Mouse (Mus musculus) lung, embryonic 14.5 days (tissue): ENCODE data around the gene Abcc3. TPM values are rescaled to one million over a fixed set of nuclear protein-coding genes. Genes with fewer than 3 reads are reported as not detected.

Experiments
- ATAC-seq: fragments of 200-750 bp; cut with Nextera tagmentation; 2 replicates; pipeline ENCODE4 v1.8.0; 2017; ENCODE audit warnings: mild to moderate bottlenecking, moderate TSS enrichment, moderate library complexity; ENCODE audit not compliant: insufficient read depth
- DNase-seq: peaks from one replicate; pipeline ENCODE4 v3.0.0-alpha.2; 2015
- H3K27ac ChIP-seq: fragments of 300-500 bp; sonication (generic); 2 replicates; pipeline ENCODE4 v1.5.1; 2014; ENCODE audit warnings: low read depth, mild to moderate bottlenecking, moderate library complexity
- H3K27me3 ChIP-seq: fragments of 300-500 bp; sonication (generic); 2 replicates; pipeline ENCODE4 v1.6.1; 2014; ENCODE audit warnings: low read length, control low read depth; ENCODE audit not compliant: insufficient read depth
- H3K36me3 ChIP-seq: fragments of 300-500 bp; sonication (generic); 2 replicates; pipeline ENCODE4 v1.6.1; 2014; ENCODE audit warnings: control low read depth; ENCODE audit not compliant: insufficient read depth
- H3K4me1 ChIP-seq: fragments of 300-500 bp; sonication (generic); 2 replicates; pipeline ENCODE4 v1.6.1; 2014; ENCODE audit warnings: antibody characterized with exemption, control low read depth; ENCODE audit not compliant: insufficient read depth
- H3K4me2 ChIP-seq: fragments of 300-500 bp; sonication (generic); 2 replicates; pipeline ENCODE4 v1.6.1; 2014; ENCODE audit warnings: mild to moderate bottlenecking
- H3K4me3 ChIP-seq: fragments of 300-500 bp; sonication (generic); 2 replicates; pipeline ENCODE4 v1.5.1; 2014; ENCODE audit warnings: low read depth, low read length
- H3K9ac ChIP-seq: fragments of 300-500 bp; sonication (generic); 2 replicates; pipeline ENCODE4 v1.6.1; 2014
- H3K9me3 ChIP-seq: fragments of 300-500 bp; sonication (generic); 2 replicates; pipeline ENCODE4 v1.6.1; 2016; ENCODE audit warnings: low read depth, low read length, control low read depth
- CTCF ChIP-seq: IDR thresholded peaks from 2 replicates; pipeline ENCODE4 v1.5.1; 2016; ENCODE audit warnings: antibody characterized with exemption, low read depth
- WGBS: fragments of 180-500 bp; shearing (Covaris S2); extraction: QIAGEN DNeasy Blood & Tissue Kit; methylation state at CpG from one replicate; pipeline ENCODE4 v1.1.7; 2014; 5-methylcytosine and 5-hydroxymethylcytosine counted together
- polyA plus RNA-seq: library from polyadenylated mRNA; unstranded; fragments of >200 nt; fragmentation: Nextera tagmentation; extraction: Ambion mirVana; gene quantifications from 2 replicates; pipeline ENCODE4 v1.2.1, GENCODE M21; 2014

Gene Abcc3
- polyA plus RNA-seq, 1 experiment from 2014 or later = 3.1 TPM

DNA sequence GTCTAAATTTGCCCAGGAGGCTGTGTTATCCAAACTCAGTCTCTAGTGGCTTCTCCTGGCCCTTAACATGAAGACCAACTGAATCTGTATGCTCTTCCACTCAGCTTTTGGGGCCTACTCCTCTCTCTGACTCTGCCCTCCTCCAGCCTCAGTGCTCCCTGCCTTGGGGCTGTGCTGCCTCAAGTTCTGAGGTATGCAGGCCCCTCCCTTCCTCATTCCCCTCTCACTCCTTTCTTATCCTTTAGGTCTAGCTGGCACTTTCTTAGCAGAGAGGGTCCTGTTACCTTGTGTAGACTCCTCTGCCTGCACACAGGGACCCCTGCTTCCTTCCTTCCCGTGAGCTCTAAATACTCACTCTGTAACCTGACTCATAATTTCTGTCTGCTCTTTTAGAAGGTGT is 48.3 kb downstream of the Abcc3 start:
- DNase-seq (no peak), ATAC-seq (no peak)
- no peak overlapping the region for H3K4me3 ChIP-seq
- H3K27ac ChIP-seq = no peak overlapping the region
- peaks cover 11% of the 10 kb centered on the region for H3K4me1 ChIP-seq
- H3K9ac ChIP-seq = no peak overlapping the region
- no peaks in the 10 kb centered on the region for H3K27me3 ChIP-seq
- H3K4me2 ChIP-seq = no peak overlapping the region
- no peak for TF ChIP-seq CTCF
- 23% methylated on average over 1 of the region's 1 CpGs for WGBS
- no peaks in the 10 kb centered on the region for H3K9me3 ChIP-seq
- peaks cover 19% of the 10 kb centered on the region for H3K36me3 ChIP-seq

GRCm38 (mm10) chr11:94343955-94344358 is 48.8 kb downstream of the Abcc3 start:
- no peak for TF ChIP-seq CTCF
- ATAC-seq (no peak), DNase-seq (no peak)
- Histone ChIP-seq H3K27me3 (no peaks in the 10 kb centered on the region), H3K9me3 (no peaks in the 10 kb centered on the region), H3K9ac (no peak overlapping the region), H3K4me1 (peaks cover 11% of the 10 kb centered on the region), H3K4me3 (no peak overlapping the region), H3K36me3 (peaks cover 25% of the 10 kb centered on the region), H3K4me2 (no peak overlapping the region), H3K27ac (no peak overlapping the region)
- WGBS = 45% methylated on average over 5 of the region's 5 CpGs

- H3K36me3 ChIP-seq = peaks cover 41% of the 10 kb centered on the region
- H3K27ac ChIP-seq = peak overlapping the region; percentile 50
- no peaks in the 10 kb centered on the region for H3K27me3 ChIP-seq
- DNase-seq (no peak), ATAC-seq (no peak)
- no peak overlapping the region for H3K4me2 ChIP-seq
- 24% methylated on average over 13 of the region's 13 CpGs for WGBS
- H3K4me1 ChIP-seq = peaks cover 11% of the 10 kb centered on the region
- no peaks in the 10 kb centered on the region for H3K9me3 ChIP-seq
- no peak overlapping the region for H3K4me3 ChIP-seq
- no peak overlapping the region for H3K9ac ChIP-seq
- TF ChIP-seq CTCF = no peak
Observed at GRCm38 (mm10) chr11:94342114-94342905, 50.5 kb downstream of the Abcc3 start.

- Histone ChIP-seq H3K27me3 (no peaks in the 10 kb centered on the region), H3K4me2 (0 out of 2 replicates have a peak overlapping the region, but pooled peaks have one; percentile 35), H3K9ac (no peak overlapping the region), H3K36me3 (peaks cover 50% of the 10 kb centered on the region), H3K4me3 (no peak overlapping the region), H3K4me1 (peaks cover 11% of the 10 kb centered on the region), H3K27ac (peak overlapping the region; percentile 9), H3K9me3 (no peaks in the 10 kb centered on the region)
- WGBS = 50% methylated on average over 10 of the region's 10 CpGs
- TF ChIP-seq CTCF = no peak
- DNase-seq (peak; percentile 37), ATAC-seq (peak; percentile 50; the same call in 1 of the 2 replicates)
Observed at GRCm38 (mm10) chr11:94340948-94341933, 51.6 kb downstream of the Abcc3 start.

DNA sequence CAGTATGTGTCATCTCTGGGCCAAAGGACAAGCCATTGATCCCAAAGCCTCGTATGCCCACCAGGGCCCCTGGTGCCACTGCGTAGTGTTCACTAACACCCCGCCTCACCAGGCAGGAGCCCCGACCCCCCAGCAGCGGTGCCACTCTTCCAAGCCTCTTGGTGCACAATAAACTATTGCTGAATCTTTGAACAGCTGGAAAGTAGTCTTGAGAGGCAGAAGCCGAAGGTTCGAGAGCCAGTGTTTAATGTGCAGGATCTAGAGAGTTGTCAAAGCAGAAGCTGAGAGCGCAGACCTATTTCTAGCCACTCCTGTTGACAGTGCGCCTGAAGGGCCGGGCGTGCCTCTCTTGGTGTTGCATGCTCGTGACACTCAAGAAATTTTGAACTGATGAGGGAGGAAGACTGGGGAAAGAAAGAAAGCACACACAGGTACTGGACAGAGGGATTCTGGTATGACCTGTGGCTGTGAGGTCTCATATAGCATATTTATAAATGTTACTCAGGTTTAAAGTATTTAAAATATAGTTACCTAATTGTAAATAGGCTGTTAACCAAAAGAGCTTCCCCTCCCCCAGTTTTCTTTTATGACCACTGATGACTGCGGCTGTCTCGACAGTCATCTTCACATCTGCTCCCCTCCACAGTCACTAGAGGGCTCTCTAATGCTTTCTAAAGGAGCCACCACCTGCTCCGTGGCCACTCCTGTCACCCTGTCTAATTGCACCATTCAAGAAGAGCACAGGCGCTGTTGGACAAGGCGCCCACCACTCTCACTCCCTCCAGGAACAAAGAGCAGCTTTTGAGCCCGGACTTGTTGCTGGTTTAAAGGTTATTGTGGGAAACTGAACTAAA is 52.8 kb downstream of the Abcc3 start:
- DNase-seq = peak; percentile 81
- H3K9ac ChIP-seq = no peak overlapping the region
- H3K27ac ChIP-seq = no peak overlapping the region
- no peak overlapping the region for H3K4me2 ChIP-seq
- no peaks in the 10 kb centered on the region for H3K27me3 ChIP-seq
- no peak overlapping the region for H3K4me3 ChIP-seq
- TF ChIP-seq CTCF = peak; percentile 75
- H3K9me3 ChIP-seq = no peaks in the 10 kb centered on the region
- ATAC-seq = peak; percentile 60; the same call in 1 of the 2 replicates
- 49% methylated on average over 18 of the region's 18 CpGs for WGBS
- peaks cover 8% of the 10 kb centered on the region for H3K4me1 ChIP-seq
- H3K36me3 ChIP-seq = peaks cover 62% of the 10 kb centered on the region

- TF ChIP-seq CTCF = no peak
Observed at GRCm38 (mm10) chr11:94338347-94338746, 54.5 kb downstream of the Abcc3 start.

More at GRCm38 (mm10) chr11:94338347-94338746, 54.5 kb downstream of the Abcc3 start:
- H3K27ac ChIP-seq = no peak overlapping the region
- ATAC-seq = no peak
- no peak overlapping the region for H3K9ac ChIP-seq
- no peak overlapping the region for H3K4me2 ChIP-seq
- no peaks in the 10 kb centered on the region for H3K27me3 ChIP-seq
- WGBS = 80% methylated on average over 2 of the region's 2 CpGs
- no peaks in the 10 kb centered on the region for H3K9me3 ChIP-seq
- peaks cover 8% of the 10 kb centered on the region for H3K4me1 ChIP-seq
- H3K4me3 ChIP-seq = no peak overlapping the region
- H3K36me3 ChIP-seq = peaks cover 74% of the 10 kb centered on the region
- no peak for DNase-seq
